Mouse (Mus musculus): ENCODE measurements at regions not wholly inside any gene's neighbourhood (a gene's known extent, or its start where the extent isn't known, plus 50 kb on each side); places are given as distances from the start of the nearest gene placed in this dataset.

GRCm38 (mm10) chr7:117846041-117846440 lies 269.9 kb downstream of the Rps15a start:
- no peaks in the 10 kb centered on the region for H3K79me2 ChIP-seq (ENCODE audit: control insufficient read depth, insufficient read depth)
- no peak overlapping the region for H3ac ChIP-seq (ENCODE audit: control insufficient read depth, insufficient read length, low read depth)
- no peaks in the 10 kb centered on the region for H3K36me3 ChIP-seq (ENCODE audit: control insufficient read depth, insufficient read depth)
- no peak for TF ChIP-seq CTCF (IDR thresholded peaks at IDR 0.05; ENCODE audit: control insufficient read depth, insufficient read depth, insufficient read length)
- no peak for TF ChIP-seq MYOG (IDR thresholded peaks at IDR 0.05; ENCODE audit: control insufficient read depth, extremely low read depth, insufficient read length)
- no peak for TF ChIP-seq MYOD1 (IDR thresholded peaks at IDR 0.05; ENCODE audit: control insufficient read depth, insufficient read length, low read depth)
- no peak for TF ChIP-seq USF1 (IDR thresholded peaks at IDR 0.05; ENCODE audit: low read depth)
- TF ChIP-seq MAX (IDR thresholded peaks at IDR 0.05), result no peak
- no peak for TF ChIP-seq FOSL1 (IDR thresholded peaks at IDR 0.05; ENCODE audit: insufficient read depth, low read length, poor library complexity, severe bottlenecking)
- no peak for TF ChIP-seq CEBPB (IDR thresholded peaks at IDR 0.05; ENCODE audit: low read depth)
- no peaks in the 10 kb centered on the region for H3K79me3 ChIP-seq (ENCODE audit: low read depth)
- no peaks in the 10 kb centered on the region for H3K27me3 ChIP-seq (ENCODE audit: control insufficient read depth, insufficient read depth, insufficient read length)
- no peak overlapping the region for H3K4me3 ChIP-seq (ENCODE audit: insufficient read depth, poor library complexity, severe bottlenecking)

GRCm38 (mm10) chr7:117842780-117843179 lies 273.2 kb downstream of the Rps15a start:
- Histone ChIP-seq H3ac (ENCODE audit: control insufficient read depth, insufficient read length, low read depth) (no peak overlapping the region), H3K4me3 (ENCODE audit: insufficient read depth, poor library complexity, severe bottlenecking) (no peak overlapping the region), H3K27me3 (ENCODE audit: control insufficient read depth, insufficient read depth, insufficient read length) (no peaks in the 10 kb centered on the region), H3K79me3 (ENCODE audit: low read depth) (no peaks in the 10 kb centered on the region), H3K36me3 (ENCODE audit: control insufficient read depth, insufficient read depth) (no peaks in the 10 kb centered on the region), H3K79me2 (ENCODE audit: control insufficient read depth, insufficient read depth) (no peaks in the 10 kb centered on the region)
- TF ChIP-seq MYOG (IDR thresholded peaks at IDR 0.05; ENCODE audit: control insufficient read depth, extremely low read depth, insufficient read length) (no peak), CEBPB (IDR thresholded peaks at IDR 0.05; ENCODE audit: low read depth) (no peak), USF1 (IDR thresholded peaks at IDR 0.05; ENCODE audit: low read depth) (no peak), CTCF (IDR thresholded peaks at IDR 0.05; ENCODE audit: control insufficient read depth, insufficient read depth, insufficient read length) (no peak), FOSL1 (IDR thresholded peaks at IDR 0.05; ENCODE audit: insufficient read depth, low read length, poor library complexity, severe bottlenecking) (no peak), MAX (IDR thresholded peaks at IDR 0.05) (no peak), MYOD1 (IDR thresholded peaks at IDR 0.05; ENCODE audit: control insufficient read depth, insufficient read length, low read depth) (no peak)

GRCm38 (mm10) chr7:117795035-117795434 lies 321.0 kb downstream of the Rps15a start:
- H3K36me3 ChIP-seq (ENCODE audit: control insufficient read depth, insufficient read depth), result no peaks in the 10 kb centered on the region
- no peak for TF ChIP-seq CEBPB (IDR thresholded peaks at IDR 0.05; ENCODE audit: low read depth)
- no peak for TF ChIP-seq MAX (IDR thresholded peaks at IDR 0.05)
- no peak for TF ChIP-seq USF1 (IDR thresholded peaks at IDR 0.05; ENCODE audit: low read depth)
- TF ChIP-seq FOSL1 (IDR thresholded peaks at IDR 0.05; ENCODE audit: insufficient read depth, low read length, poor library complexity, severe bottlenecking), result no peak
- TF ChIP-seq MYOG (IDR thresholded peaks at IDR 0.05; ENCODE audit: control insufficient read depth, extremely low read depth, insufficient read length), result no peak
- TF ChIP-seq MYOD1 (IDR thresholded peaks at IDR 0.05; ENCODE audit: control insufficient read depth, insufficient read length, low read depth), result no peak
- TF ChIP-seq CTCF (IDR thresholded peaks at IDR 0.05; ENCODE audit: control insufficient read depth, insufficient read depth, insufficient read length), result no peak
- H3K79me3 ChIP-seq (ENCODE audit: low read depth), result no peaks in the 10 kb centered on the region
- H3ac ChIP-seq (ENCODE audit: control insufficient read depth, insufficient read length, low read depth), result no peak overlapping the region
- no peaks in the 10 kb centered on the region for H3K27me3 ChIP-seq (ENCODE audit: control insufficient read depth, insufficient read depth, insufficient read length)
- no peak overlapping the region for H3K4me3 ChIP-seq (ENCODE audit: insufficient read depth, poor library complexity, severe bottlenecking)
- no peaks in the 10 kb centered on the region for H3K79me2 ChIP-seq (ENCODE audit: control insufficient read depth, insufficient read depth)

GRCm38 (mm10) chr7:117793991-117794390 lies 322.0 kb downstream of the Rps15a start:
- no peaks in the 10 kb centered on the region for H3K27me3 ChIP-seq (ENCODE audit: control insufficient read depth, insufficient read depth, insufficient read length)
- H3K79me3 ChIP-seq (ENCODE audit: low read depth), result no peaks in the 10 kb centered on the region
- H3K36me3 ChIP-seq (ENCODE audit: control insufficient read depth, insufficient read depth), result no peaks in the 10 kb centered on the region
- H3K4me3 ChIP-seq (ENCODE audit: insufficient read depth, poor library complexity, severe bottlenecking), result no peak overlapping the region
- H3ac ChIP-seq (ENCODE audit: control insufficient read depth, insufficient read length, low read depth), result no peak overlapping the region
- no peaks in the 10 kb centered on the region for H3K79me2 ChIP-seq (ENCODE audit: control insufficient read depth, insufficient read depth)
- TF ChIP-seq FOSL1 (IDR thresholded peaks at IDR 0.05; ENCODE audit: insufficient read depth, low read length, poor library complexity, severe bottlenecking) (no peak), CTCF (IDR thresholded peaks at IDR 0.05; ENCODE audit: control insufficient read depth, insufficient read depth, insufficient read length) (no peak), MYOG (IDR thresholded peaks at IDR 0.05; ENCODE audit: control insufficient read depth, extremely low read depth, insufficient read length) (no peak), MAX (IDR thresholded peaks at IDR 0.05) (no peak), MYOD1 (IDR thresholded peaks at IDR 0.05; ENCODE audit: control insufficient read depth, insufficient read length, low read depth) (no peak), USF1 (IDR thresholded peaks at IDR 0.05; ENCODE audit: low read depth) (no peak), CEBPB (IDR thresholded peaks at IDR 0.05; ENCODE audit: low read depth) (no peak)

GRCm38 (mm10) chr7:117792456-117792855 lies 323.5 kb downstream of the Rps15a start:
- Histone ChIP-seq H3K36me3 (ENCODE audit: control insufficient read depth, insufficient read depth) (no peaks in the 10 kb centered on the region), H3ac (ENCODE audit: control insufficient read depth, insufficient read length, low read depth) (no peak overlapping the region), H3K79me3 (ENCODE audit: low read depth) (no peaks in the 10 kb centered on the region), H3K79me2 (ENCODE audit: control insufficient read depth, insufficient read depth) (no peaks in the 10 kb centered on the region), H3K27me3 (ENCODE audit: control insufficient read depth, insufficient read depth, insufficient read length) (no peaks in the 10 kb centered on the region), H3K4me3 (ENCODE audit: insufficient read depth, poor library complexity, severe bottlenecking) (no peak overlapping the region)
- no peak for TF ChIP-seq MYOD1 (IDR thresholded peaks at IDR 0.05; ENCODE audit: control insufficient read depth, insufficient read length, low read depth)
- TF ChIP-seq MYOG (IDR thresholded peaks at IDR 0.05; ENCODE audit: control insufficient read depth, extremely low read depth, insufficient read length), result no peak
- no peak for TF ChIP-seq MAX (IDR thresholded peaks at IDR 0.05)
- no peak for TF ChIP-seq CTCF (IDR thresholded peaks at IDR 0.05; ENCODE audit: control insufficient read depth, insufficient read depth, insufficient read length)
- no peak for TF ChIP-seq CEBPB (IDR thresholded peaks at IDR 0.05; ENCODE audit: low read depth)

- Histone ChIP-seq H3K79me2 (ENCODE audit: control insufficient read depth, insufficient read depth) (no peaks in the 10 kb centered on the region), H3K27me3 (ENCODE audit: control insufficient read depth, insufficient read depth, insufficient read length) (no peaks in the 10 kb centered on the region), H3K4me3 (ENCODE audit: insufficient read depth, poor library complexity, severe bottlenecking) (no peak overlapping the region), H3K79me3 (ENCODE audit: low read depth) (no peaks in the 10 kb centered on the region), H3ac (ENCODE audit: control insufficient read depth, insufficient read length, low read depth) (no peak overlapping the region), H3K36me3 (ENCODE audit: control insufficient read depth, insufficient read depth) (no peaks in the 10 kb centered on the region)
- TF ChIP-seq MAX (IDR thresholded peaks at IDR 0.05) (no peak), CEBPB (IDR thresholded peaks at IDR 0.05; ENCODE audit: low read depth) (no peak), USF1 (IDR thresholded peaks at IDR 0.05; ENCODE audit: low read depth) (no peak)
Observed at GRCm38 (mm10) chr7:117778996-117779395, 337.0 kb downstream of the Rps15a start.
